Mouse (Mus musculus) CD4-positive, CD25-positive, alpha-beta regulatory T cell, adult 2 months (primary cell): ENCODE measurements at regions not wholly inside any gene's neighbourhood (a gene's known extent, or its start where the extent isn't known, plus 50 kb on each side); places are given as distances from the start of the nearest gene placed in this dataset.
"Not testable (repeated sequence)": the region's sequence is repeated elsewhere in the genome, so short reads cannot be mapped to it uniquely, and the experiment has no call there.

Experiments
- DNase-seq: peaks from one replicate; pipeline ENCODE4 v3.0.0-alpha.2; 2012; ENCODE audit warnings: low read depth, low spot score

DNA sequence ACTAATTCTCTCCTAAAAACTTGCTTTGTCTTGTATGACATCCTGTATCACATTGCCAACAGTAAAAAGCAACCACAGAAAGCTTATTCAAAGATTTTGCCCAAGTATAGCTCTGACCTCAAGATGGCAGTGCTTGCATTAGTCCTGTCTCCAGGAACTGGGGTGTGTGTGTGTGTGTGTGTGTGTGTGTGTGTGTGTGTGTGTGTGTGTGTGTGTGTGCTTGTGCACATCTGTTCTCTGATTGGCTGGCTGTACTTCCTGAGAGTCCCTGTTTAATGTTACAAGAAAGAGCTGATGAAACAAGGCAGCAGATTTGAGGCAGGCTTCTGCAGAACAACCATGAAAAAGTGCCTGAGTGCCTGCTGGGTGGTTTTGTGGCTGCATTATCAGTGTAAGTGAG is 639.2 kb upstream of the Olfr1507 start:
- peak; percentile 80 for DNase-seq

DNA sequence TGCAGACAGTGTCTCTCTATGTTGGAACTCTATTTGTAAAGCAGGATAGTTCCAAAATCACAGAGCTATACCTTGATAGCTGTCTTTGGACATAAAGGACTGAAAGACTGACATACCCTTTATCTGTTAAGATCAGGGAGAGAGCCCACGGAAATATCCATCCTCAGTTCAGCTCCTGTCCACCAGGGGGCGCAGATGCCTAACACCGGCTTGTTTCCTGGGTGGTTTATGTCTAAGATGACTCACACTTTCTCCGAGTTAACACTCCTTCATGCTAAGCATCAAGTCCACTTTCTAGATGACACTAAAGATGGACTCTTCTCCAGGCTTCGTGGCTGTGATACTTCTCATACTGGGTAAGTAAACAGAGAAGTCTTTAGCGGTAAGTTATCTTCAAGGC is 636.8 kb upstream of the Olfr1507 start:
- DNase-seq, result peak; percentile 84

DNA sequence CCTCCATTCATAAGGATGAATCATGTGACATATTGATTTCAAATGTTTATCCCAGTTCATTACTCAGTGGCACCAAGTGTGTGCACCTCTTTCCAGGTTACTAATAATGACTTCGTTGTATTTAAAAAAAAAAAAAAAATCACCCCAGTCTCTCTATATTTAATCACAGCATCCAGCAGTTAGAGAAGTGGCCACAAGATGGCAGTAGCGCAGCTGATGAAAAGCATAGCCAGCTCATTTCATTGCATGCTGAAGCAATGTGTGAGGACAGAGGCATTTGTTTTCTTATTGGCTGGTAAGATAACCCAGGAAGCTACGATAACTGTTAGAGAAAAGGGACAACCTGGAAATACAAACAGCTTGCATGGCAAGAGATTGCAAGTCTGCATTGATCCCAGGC is 626.2 kb upstream of the Olfr1507 start:
- DNase-seq, result peak; percentile 13

DNA sequence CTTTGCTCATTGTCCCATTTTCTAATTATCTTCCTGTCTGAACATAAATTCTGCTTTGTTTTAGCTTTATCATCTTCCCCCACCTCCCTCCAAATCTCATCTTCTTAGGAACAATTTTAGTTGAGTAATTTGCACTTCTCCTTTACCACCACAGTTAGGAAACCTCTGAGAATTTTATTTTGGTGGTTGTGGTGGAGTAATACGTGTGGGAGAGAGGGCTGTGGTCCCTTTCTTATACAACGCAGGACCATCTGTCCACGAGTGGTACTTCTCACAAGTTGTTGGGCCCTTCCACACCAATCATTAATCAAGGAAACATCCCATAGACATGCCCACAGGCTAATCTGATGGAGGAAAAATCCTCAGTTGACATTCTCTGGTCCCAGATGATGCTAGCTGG is 614.2 kb upstream of the Olfr1507 start:
- not testable (repeated sequence) for DNase-seq

DNA sequence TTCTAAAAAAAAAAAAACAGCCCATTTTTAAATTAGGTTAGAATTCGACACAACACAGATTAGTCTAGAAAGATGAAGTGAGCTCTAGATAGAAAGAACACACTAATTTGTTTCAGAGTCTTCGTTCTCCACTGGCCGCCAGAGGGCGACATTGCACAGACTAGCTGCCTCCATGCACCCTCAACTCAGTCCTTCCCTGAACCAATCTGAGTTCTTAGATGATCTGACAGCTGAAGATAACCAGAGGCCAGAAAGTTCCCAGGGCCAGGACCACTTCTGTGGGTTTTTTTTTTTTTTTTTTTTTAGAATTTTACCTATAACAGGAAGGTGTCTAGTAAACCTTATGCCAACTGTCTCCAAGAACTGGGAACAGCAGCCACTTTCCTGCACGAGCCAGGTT is 605.8 kb upstream of the Olfr1507 start:
- peak; percentile 64 for DNase-seq

DNA sequence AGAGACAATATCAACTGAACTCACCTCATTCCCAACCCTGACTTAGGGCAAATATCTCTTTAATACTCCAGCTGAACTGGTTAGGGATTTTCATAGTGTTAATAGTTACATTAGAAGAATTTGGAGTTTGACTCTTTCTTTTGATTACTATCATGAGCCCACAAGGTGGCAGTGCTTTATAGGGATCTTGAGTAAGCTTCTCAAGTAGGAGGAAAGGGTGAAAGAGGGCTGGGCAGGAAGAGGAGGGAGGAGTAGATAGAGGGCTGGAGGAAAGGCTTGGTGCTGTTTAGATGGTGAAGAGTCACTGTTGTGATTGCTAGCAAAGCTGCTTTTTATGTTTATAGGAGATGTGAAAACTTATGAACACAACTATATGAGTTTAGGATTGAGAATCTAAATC is 595.4 kb upstream of the Olfr1507 start:
- peak; percentile 48 for DNase-seq

DNA sequence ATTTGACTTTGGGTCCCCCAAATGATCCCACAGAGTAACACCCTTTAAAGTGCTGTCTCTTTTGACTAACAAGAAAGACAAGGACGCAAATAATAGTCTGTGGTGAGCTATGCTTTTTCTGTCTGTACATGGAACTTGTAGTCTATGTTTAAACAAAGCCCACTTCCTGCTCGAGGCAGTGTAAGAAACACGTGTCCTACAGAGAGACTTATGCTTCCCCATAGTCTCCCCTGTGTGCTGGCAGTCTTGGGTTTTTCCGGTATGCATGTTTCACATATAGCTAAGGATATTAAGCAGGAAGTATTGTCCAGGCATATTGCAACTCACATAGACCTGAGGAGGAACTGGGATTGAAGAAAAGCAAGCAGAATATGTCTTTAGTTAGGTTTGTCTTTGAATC is 586.3 kb upstream of the Olfr1507 start:
- DNase-seq, result peak; percentile 39

DNA sequence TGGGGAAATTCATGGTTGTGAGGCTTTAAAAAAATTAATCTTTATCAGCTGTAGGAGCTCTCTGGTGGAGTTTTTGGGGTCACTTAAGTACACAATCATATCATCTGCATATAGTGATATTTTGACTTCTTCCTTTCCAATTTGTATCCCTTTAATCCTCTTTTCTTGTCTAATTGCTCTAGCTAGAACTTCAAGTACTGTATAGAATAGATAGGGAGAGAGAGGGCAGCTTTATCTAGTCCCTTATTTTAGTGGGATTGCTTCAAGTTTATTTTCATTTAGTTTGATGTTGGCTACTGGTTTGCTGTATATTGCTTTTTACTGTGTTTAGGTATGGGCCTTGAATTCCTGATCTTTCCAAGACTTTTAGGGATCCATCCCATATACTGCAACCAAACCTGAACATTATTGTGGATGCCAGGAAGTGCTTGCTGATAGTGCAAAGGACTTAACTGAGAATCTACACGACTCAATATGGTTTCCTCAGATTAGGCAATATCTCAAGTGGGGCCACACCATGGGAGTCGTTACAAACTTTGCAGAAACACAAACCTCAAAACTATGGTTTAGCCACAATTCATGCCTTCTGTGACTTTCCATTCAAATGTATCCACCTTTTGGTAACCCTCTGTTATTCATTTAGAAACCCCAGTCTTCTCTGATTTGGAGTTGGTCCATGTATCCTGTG is 585.6 kb upstream of the Olfr1507 start:
- not testable (repeated sequence) for DNase-seq

DNA sequence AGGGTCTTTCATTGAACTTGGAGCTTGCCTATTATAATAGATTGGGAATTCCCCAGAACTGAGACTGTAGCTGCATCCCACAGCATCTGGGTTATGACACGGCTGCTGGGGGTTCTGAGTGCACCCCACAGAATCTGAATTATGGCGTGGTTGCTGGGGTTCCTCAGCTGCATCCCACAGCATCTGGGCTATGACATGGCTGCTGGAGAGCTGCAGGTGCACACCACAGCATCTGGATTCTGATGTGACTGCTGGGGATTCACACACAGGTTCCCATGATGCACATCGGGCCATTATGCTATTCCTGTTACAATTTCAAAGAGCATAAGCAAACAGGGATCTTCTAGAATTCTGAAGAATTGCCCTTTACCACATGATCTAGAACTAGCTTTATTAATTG is 585.0 kb upstream of the Olfr1507 start:
- peak; percentile 17 for DNase-seq

DNA sequence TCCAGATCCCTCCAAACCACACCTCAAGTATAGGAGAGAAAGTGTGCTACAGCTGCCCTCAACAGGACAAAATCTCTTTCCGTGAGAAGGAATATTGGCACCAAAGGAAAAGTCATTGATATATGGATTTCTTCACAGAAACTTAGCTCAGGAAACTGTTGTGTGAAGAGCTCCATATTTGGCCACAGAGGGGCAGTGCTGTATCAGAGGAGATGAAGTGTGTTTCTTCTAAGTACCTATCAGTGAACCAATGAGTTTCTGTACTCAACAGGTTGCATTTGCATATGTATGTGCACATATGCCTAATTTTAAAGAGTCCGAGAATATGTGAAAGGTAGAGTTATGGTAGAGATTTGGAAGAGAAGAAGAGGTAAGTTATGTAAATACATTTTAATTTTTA is 580.4 kb upstream of the Olfr1507 start:
- DNase-seq, result peak; percentile 17

DNA sequence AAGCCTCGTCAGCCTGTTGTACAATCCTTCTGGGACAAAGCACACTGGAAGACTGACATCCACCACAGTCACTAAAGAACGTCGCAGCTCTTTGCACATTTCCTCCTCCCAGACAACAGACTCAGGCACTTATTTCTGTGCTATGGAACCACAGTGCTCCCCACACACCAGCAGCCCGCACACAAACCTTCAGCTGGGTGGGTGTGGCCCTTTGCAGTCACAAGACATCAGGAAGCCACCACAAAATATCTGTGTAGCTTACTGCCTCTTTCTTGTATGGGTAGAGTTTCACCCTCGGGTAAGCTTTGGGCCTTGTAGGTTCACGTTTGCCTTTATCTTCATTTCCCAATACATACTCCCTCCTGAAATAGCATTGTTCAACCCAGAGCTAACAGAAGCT is 577.6 kb upstream of the Olfr1507 start:
- peak; percentile 47 for DNase-seq

DNA sequence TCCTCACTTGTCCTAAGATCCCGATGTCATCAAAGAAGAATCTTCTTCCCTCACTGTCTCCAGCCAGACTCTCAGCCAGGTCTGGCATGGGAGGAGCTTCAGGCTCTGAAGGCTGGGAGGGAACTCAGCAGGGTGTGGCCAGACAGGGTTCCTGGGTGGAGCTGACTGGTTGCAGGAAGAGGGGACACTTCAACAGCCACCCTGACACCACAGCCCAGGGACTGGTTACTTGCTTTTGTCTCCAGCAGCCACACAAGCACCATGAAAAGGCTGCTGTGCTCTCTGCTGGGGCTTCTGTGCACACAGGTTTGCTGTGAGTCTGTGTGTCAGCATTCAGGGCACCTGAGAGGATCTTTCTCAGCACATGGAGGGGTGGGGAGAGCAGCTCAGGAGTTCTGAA is 577.0 kb upstream of the Olfr1507 start:
- DNase-seq, result peak; percentile 38

DNA sequence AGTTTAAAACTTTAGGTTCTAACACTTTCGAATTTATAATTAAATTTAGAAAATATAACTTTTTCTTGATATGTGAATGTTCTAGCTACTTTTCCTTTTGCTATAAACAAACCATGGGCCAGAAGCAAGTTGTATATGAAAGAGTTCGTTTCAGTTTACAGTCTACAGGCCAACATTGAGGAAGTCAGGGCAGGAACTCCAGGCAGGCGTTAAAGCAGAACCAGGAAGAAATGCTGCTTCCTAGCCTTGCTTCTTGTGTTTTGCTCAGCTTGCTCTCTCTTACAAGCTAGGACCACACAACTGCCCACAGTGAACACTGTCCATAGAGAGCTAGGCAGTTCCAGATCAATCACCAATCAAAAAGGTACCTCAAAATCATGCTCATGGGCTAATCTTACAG is 558.9 kb upstream of the Olfr1507 start:
- DNase-seq, result not testable (repeated sequence)

DNA sequence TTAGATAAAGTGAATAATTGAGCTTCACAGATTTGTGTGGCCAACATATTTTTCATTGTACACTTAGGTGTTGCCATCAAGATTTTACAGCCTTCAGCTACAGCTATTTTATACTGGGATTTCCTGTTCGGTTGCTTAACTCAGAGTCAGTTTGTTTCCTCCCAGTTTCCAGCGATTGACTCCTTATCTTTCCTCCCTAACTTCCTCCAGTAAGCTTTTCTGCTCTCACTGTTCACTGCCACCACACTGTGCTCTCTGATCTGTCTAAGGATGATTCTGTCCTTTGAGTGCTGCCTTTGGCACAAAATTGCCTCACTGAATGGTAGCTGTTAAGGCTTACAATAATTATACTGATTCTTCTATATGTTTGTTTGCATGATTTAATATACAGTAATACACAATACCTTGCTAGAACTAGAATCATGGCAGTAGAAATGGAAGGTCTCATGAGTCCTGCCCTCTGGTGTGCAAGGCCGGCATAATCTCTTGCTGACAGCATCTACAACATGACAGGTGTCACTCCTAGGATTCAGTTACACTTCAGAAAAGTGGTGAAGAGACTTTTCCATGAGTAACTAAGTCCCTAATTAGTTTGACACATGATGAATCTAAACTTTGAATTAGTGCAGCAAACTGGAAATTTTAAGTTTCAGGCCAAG is 558.0 kb upstream of the Olfr1507 start:
- not testable (repeated sequence) for DNase-seq

DNA sequence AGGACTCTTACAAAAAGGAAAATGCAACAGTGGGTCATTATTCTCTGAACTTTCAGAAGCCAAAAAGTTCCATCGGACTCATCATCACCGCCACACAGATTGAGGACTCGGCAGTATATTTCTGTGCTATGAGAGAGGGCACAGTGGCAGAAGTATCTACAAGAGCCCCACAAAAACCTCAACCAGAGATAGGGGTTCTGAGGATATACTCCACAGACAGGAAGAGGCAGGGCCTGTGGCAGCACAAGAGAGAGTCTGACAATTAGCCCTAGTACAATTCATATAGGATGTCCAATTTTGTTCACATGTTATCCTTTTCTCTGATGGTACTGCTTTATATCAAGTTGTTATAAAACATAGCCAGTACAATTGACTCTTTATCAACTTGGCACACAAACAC is 552.1 kb upstream of the Olfr1507 start:
- not testable (repeated sequence) for DNase-seq

DNA sequence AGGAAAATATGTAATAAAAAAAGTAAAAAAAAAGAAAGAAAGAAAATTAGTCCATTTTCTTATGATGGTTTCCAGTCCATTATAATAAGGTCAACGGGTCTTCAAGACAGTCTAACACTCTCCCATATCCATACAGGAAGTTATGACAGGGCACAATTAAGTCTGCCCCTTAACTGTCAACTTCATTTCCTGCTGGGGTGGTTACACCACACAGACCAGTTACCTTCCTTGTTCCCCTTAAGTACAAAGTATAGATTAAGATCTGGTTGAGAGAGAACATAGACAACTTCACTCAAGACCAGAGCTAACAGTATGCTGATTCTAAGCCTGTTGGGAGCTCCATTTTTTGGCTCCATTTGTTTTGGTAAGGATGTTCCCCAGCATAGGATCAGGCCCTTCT is 551.4 kb upstream of the Olfr1507 start:
- not testable (repeated sequence) for DNase-seq

DNA sequence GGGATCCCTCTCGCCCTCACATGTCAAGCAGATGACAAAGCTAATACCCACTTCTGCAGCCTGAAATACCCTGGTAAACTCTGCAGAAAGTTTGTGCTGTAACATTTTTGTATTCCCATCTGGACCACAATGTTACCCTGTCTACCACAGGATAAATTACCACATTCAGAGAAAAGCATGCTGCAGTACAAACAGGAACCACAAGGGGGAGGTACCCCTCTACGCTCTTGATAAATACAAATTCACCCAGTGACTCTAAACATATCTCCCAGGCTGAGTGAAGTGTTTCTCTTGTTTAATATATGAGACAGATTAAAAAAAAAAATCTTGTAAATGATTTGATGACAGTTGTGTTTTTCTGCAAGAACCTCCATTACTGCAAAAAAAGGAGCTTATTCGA is 549.8 kb upstream of the Olfr1507 start:
- DNase-seq, result peak; percentile 82

DNA sequence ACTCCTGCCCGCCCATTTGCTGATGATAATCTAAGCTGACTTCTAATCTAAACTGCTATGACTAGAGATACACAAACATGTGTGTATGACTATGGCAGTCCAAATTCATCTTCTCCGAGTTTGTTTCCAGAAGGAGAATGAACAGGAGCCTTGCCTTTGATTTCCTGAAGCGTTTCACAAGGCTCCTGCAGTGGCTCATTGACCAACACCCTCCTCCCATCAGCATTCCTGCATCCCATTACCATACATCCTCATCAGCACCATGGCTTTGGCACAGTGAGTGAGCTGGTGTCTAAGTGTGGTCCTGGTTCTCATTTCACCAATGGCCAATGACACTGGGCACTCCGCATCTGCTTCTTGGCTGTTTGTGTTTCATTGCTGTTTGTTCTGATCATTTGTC is 548.6 kb upstream of the Olfr1507 start:
- DNase-seq, result not testable (repeated sequence)

DNA sequence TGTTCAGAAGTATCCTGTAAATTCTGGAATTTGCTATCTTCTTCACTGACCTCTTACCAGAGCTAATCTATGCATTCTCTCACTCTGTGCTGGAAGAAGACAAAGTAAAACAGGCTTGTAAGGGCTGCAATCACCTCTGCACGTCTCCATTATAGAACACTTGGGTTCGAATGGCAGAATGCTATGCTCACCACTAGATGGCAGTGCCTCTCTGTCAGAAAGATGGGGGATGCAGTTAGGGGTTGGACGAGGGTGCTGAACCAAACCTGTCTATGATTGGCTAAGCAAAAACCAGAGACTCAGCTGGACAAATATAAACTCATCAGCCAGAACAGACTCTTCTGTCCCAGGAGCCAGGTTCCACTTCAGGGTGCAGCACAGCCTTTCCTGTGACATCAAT is 546.5 kb upstream of the Olfr1507 start:
- peak; percentile 46 for DNase-seq

DNA sequence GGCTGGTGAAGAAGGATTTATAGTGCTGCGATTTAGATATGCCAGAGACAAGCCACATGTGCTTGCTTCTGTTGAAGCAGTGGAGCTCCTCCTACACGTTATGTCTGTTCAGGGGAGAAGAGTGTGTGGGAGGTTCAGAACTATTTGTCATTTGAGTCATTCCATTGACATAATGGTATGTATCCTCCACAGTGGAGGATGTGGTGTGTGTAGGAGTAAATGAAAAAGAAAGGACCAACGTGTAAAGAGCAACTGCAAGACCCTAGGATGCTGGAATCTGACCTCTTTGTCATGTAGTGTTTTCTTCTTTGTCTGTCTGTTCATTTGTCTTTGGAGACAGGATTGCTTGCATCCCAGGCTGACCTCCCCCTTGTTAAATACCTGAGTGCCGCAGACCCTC is 543.9 kb upstream of the Olfr1507 start:
- peak; percentile 61 for DNase-seq

DNA sequence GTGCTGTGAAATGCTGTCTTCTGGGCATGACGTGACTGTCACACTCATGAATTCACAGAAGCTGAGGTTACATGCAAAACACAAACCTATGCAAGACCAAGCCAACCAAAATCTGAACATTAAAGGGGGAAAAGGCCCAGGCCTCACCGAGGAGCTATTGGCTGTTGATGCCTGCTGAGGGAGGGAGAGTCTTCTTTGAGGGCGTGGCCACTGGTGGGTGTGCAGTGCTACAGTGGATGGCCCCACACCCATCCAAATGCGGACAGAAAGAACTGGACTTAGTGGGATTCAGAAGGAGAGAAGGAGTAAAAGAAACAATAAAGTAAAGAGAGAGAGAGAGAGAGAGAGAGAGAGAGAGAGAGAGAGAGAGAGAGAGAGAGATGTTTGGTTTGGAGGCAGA is 539.4 kb upstream of the Olfr1507 start:
- DNase-seq, result not testable (repeated sequence)

DNA sequence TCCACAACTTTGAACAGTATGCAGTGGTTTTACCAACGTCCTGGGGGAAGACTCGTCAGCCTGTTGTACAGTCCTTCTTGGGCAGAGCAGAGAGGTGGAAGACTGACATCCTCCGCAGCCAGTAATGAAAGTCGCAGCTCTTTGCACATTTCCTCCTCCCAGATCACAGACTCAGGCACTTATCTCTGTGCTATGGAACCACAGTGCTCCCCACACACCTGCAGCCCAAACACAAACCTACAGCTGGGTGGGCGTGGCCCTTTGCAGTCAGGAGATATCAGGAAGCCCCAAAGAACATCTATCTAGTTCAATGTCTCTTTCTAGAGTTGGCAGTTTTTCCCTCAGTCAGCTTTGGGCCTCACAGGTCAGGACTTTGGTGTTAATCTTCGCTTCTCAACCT is 537.7 kb upstream of the Olfr1507 start:
- not testable (repeated sequence) for DNase-seq

DNA sequence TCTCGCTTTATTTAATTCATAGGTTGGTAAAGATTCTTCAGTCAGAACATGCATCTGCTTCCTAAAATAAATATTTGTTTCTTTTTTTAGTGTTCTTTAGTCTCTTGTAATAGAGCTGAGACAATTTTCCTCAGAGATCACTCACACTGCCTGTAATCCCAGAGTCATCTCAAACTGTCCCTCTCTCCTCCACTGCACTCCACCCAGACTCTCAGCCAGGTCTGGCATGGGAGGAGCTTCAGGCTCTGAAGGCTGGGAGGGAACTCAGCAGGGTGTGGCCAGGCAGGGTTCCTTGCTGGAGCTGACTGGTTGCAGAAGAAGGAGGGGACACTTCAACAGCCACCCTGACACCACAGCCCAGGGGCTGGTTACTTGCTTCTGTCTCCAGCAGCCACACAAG is 536.9 kb upstream of the Olfr1507 start:
- not testable (repeated sequence) for DNase-seq
